Mouse (Mus musculus) C2C12 (cell line): ENCODE measurements around the gene Opn1sw.

Source experiments
- CEBPB ChIP-seq: IDR thresholded peaks from one replicate; pipeline ENCODE4 v1.6.1; 2011; ENCODE audit warnings: low read depth, mild to moderate bottlenecking, control low read depth, moderate library complexity
- CTCF ChIP-seq: IDR thresholded peaks from one replicate; pipeline ENCODE4 v1.5.1; 2011; ENCODE audit not compliant: control insufficient read depth, insufficient read depth, insufficient read length
- MAX ChIP-seq: IDR thresholded peaks from one replicate; pipeline ENCODE4 v1.6.1; 2011; ENCODE audit warnings: mild to moderate bottlenecking, control low read depth
- MYOD1 ChIP-seq: IDR thresholded peaks from one replicate; pipeline ENCODE4 v1.6.1; 2011; ENCODE audit warnings: low read depth; ENCODE audit not compliant: control insufficient read depth, insufficient read length
- MYOG ChIP-seq: IDR thresholded peaks from one replicate; pipeline ENCODE4 v1.6.1; 2011; ENCODE audit not compliant: control insufficient read depth, insufficient read length; ENCODE audit errors: extremely low read depth
- USF1 ChIP-seq: IDR thresholded peaks from one replicate; pipeline ENCODE4 v1.6.1; 2011; ENCODE audit warnings: low read depth, mild to moderate bottlenecking, control low read depth, moderate library complexity

- TF ChIP-seq USF1 (no peak), CTCF (no peak), MYOD1 (no peak), CEBPB (no peak), MAX (no peak), MYOG (no peak)
Measured at GRCm38 (mm10) chr6:29363129-29363515, 25.1 kb downstream of the Opn1sw start.
